Mouse (Mus musculus): ENCODE measurements around the gene Nupl1.

The Nupl1 gene

GRCm38 (mm10) chr14:60143234-60143633 lies 108.0 kb downstream of the Nupl1 start:
- DNase-seq, result no peak

- no peak for DNase-seq
These were observed 112.9 kb downstream of the Nupl1 start for GRCm38 (mm10) chr14:60138339-60138738.

GRCm38 (mm10) chr14:60137812-60138211 lies 113.4 kb downstream of the Nupl1 start:
- DNase-seq, result no peak

- DNase-seq, result no peak
These were observed 115.4 kb downstream of the Nupl1 start for GRCm38 (mm10) chr14:60135801-60136200.

- DNase-seq, result no peak
These were observed 116.5 kb downstream of the Nupl1 start for GRCm38 (mm10) chr14:60134720-60135119.

Measured in right cerebral cortex, adult 18-20 months (tissue).